Mouse (Mus musculus): ENCODE measurements at regions not wholly inside any gene's neighbourhood (a gene's known extent, or its start where the extent isn't known, plus 50 kb on each side); places are given as distances from the start of the nearest gene placed in this dataset.

DNA sequence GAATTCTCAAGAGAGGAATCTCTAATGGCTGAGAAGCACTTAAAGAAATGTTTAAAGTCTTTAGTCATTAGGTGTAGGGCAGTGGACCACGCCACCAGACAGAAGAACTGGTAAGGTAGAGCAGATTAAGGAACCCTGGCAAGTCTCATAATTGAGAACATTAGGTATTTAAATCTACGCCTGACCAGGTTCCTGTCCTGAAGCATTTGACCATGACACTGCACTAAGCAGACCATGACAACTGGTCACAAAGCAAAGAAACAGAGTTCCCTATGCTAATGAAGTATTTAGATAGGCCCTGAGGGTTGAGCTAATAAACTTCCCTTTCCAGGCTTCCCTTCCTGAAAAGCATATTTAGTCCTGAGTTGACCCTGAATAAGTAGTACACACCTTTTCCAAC, 562.3 kb downstream of the Cdh11 start:
- TF ChIP-seq POLR2A (IDR thresholded peaks at IDR 0.05; ENCODE audit: borderline replicate concordance, extremely low read depth, insufficient read depth, insufficient read length, poor library complexity, severe bottlenecking) (no peak), CTCF (IDR thresholded peaks at IDR 0.05; ENCODE audit: borderline replicate concordance, extremely low read depth, insufficient read depth, insufficient read length) (no peak)
